Mouse (Mus musculus) forebrain, embryonic 10.5 days (tissue): ENCODE data around the gene Stoml3. TPM values are rescaled to one million over a fixed set of nuclear protein-coding genes. Genes with fewer than 3 reads are reported as not detected.

Experiments
- DNase-seq: peaks from one replicate; pipeline ENCODE4 v3.0.0-alpha.2; 2017; ENCODE audit warnings: low spot score; ENCODE audit errors: extremely low spot score
- H3K27ac ChIP-seq: fragments of 300-500 bp; sonication (generic); 2 replicates; pipeline ENCODE4 v1.5.1; 2016; ENCODE audit warnings: mild to moderate bottlenecking
- H3K27me3 ChIP-seq: fragments of 300-500 bp; sonication (generic); 2 replicates; pipeline ENCODE4 v1.6.1; 2016; ENCODE audit warnings: mild to moderate bottlenecking; ENCODE audit not compliant: poor library complexity, severe bottlenecking
- H3K36me3 ChIP-seq: fragments of 300-500 bp; sonication (generic); replicated peaks from 2 replicates; pipeline ENCODE4 v1.6.1; 2016; ENCODE audit warnings: mild to moderate bottlenecking, moderate library complexity
- H3K4me1 ChIP-seq: fragments of 300-500 bp; sonication (generic); 2 replicates; pipeline ENCODE4 v1.6.1; 2016
- H3K4me3 ChIP-seq: fragments of 300-500 bp; sonication (generic); 2 replicates; pipeline ENCODE4 v1.5.1; 2016; ENCODE audit warnings: mild to moderate bottlenecking, moderate library complexity
- H3K9me3 ChIP-seq: fragments of 300-500 bp; sonication (generic); 2 replicates; pipeline ENCODE4 v1.6.1; 2016; ENCODE audit warnings: mild to moderate bottlenecking, moderate library complexity
- WGBS: fragments of 180-500 bp; shearing (Covaris S2); methylation state at CpG from one replicate; pipeline ENCODE4 v1.1.7; 2016; 5-methylcytosine and 5-hydroxymethylcytosine counted together
- polyA plus RNA-seq: library from polyadenylated mRNA; unstranded; fragments of >200 nt; fragmentation: Nextera tagmentation; extraction: Ambion mirVana; gene quantifications from 2 replicates; pipeline ENCODE4 v1.2.1, GENCODE M21; 2016

Stoml3 gene
- polyA plus RNA-seq, result not detected in 2 replicates

- no peak within 1 kb of the TSS for H3K27ac ChIP-seq
- no peak for DNase-seq
- H3K36me3 ChIP-seq, result peaks cover 5% of the 10 kb centered on the region; the same call in 1 of the 2 replicates
- H3K27me3 ChIP-seq, result no peaks in the 10 kb centered on the region
- H3K4me3 ChIP-seq, result no peak within 1 kb of the TSS
- peaks cover 4% of the 10 kb centered on the region; the same call in 1 of the 2 replicates for H3K4me1 ChIP-seq
- 82% methylated on average over 6 of the region's 6 CpGs for WGBS
- no peaks in the 10 kb centered on the region for H3K9me3 ChIP-seq
Observed at GRCm38 (mm10) chr3:53488353-53488752, at the start of gene Stoml3. TSS of gene Stoml3 (plus strand) at chr3:53488653.

- 91% methylated on average over 5 of the region's 5 CpGs for WGBS
- peaks cover 5% of the 10 kb centered on the region for H3K36me3 ChIP-seq
- H3K27ac ChIP-seq, result no peak overlapping the region
- H3K27me3 ChIP-seq, result no peaks in the 10 kb centered on the region
- no peaks in the 10 kb centered on the region for H3K4me1 ChIP-seq
- no peak overlapping the region for H3K4me3 ChIP-seq
- H3K9me3 ChIP-seq, result no peaks in the 10 kb centered on the region
- no peak for DNase-seq
Observed at GRCm38 (mm10) chr3:53445540-53445939, 42.9 kb upstream of the Stoml3 start.

- Histone ChIP-seq H3K36me3 (peaks cover 18% of the 10 kb centered on the region), H3K4me1 (no peaks in the 10 kb centered on the region), H3K9me3 (no peaks in the 10 kb centered on the region), H3K27me3 (no peaks in the 10 kb centered on the region), H3K27ac (no peak overlapping the region), H3K4me3 (no peak overlapping the region)
- WGBS, result 83% methylated on average over 3 of the region's 3 CpGs
- DNase-seq, result no peak
Observed at GRCm38 (mm10) chr3:53446801-53447200, 41.7 kb upstream of the Stoml3 start.

GRCm38 (mm10) chr3:53448208-53448607 is 40.2 kb upstream of the Stoml3 start:
- Histone ChIP-seq H3K27me3 (no peaks in the 10 kb centered on the region), H3K4me1 (no peaks in the 10 kb centered on the region), H3K27ac (no peak overlapping the region), H3K4me3 (no peak overlapping the region), H3K36me3 (peaks cover 32% of the 10 kb centered on the region), H3K9me3 (no peaks in the 10 kb centered on the region)
- WGBS, result 34% methylated on average over 2 of the region's 2 CpGs
- DNase-seq, result no peak

- 96% methylated on average over 11 of the region's 11 CpGs for WGBS
- H3K36me3 ChIP-seq, result peaks cover 55% of the 10 kb centered on the region
- H3K4me3 ChIP-seq, result no peak overlapping the region
- no peaks in the 10 kb centered on the region for H3K9me3 ChIP-seq
- H3K27me3 ChIP-seq, result no peaks in the 10 kb centered on the region
- no peak for DNase-seq
- H3K27ac ChIP-seq, result no peak overlapping the region
- H3K4me1 ChIP-seq, result no peaks in the 10 kb centered on the region
Observed at GRCm38 (mm10) chr3:53450666-53451065, 37.8 kb upstream of the Stoml3 start.

- DNase-seq, result no peak
Observed at GRCm38 (mm10) chr3:53452351-53452750, 36.1 kb upstream of the Stoml3 start.

GRCm38 (mm10) chr3:53453346-53453745 is 35.1 kb upstream of the Stoml3 start:
- Histone ChIP-seq H3K36me3 (peaks cover 82% of the 10 kb centered on the region), H3K4me3 (no peak overlapping the region), H3K9me3 (no peaks in the 10 kb centered on the region), H3K4me1 (no peaks in the 10 kb centered on the region), H3K27me3 (no peaks in the 10 kb centered on the region), H3K27ac (no peak overlapping the region)
- WGBS, result 92% methylated on average over 7 of the region's 7 CpGs
- no peak for DNase-seq

More at GRCm38 (mm10) chr3:53452351-53452750, 36.1 kb upstream of the Stoml3 start:
- 95% methylated on average over 10 of the region's 10 CpGs for WGBS
- Histone ChIP-seq H3K4me3 (no peak overlapping the region), H3K27ac (no peak overlapping the region), H3K9me3 (no peaks in the 10 kb centered on the region), H3K4me1 (no peaks in the 10 kb centered on the region), H3K27me3 (no peaks in the 10 kb centered on the region), H3K36me3 (peaks cover 72% of the 10 kb centered on the region)

GRCm38 (mm10) chr3:53454005-53454404 is 34.4 kb upstream of the Stoml3 start:
- Histone ChIP-seq H3K9me3 (no peaks in the 10 kb centered on the region), H3K36me3 (peaks cover 88% of the 10 kb centered on the region), H3K27ac (no peak overlapping the region), H3K27me3 (no peaks in the 10 kb centered on the region), H3K4me1 (no peaks in the 10 kb centered on the region), H3K4me3 (no peak overlapping the region)
- DNase-seq, result no peak
- 92% methylated on average over 6 of the region's 6 CpGs for WGBS

GRCm38 (mm10) chr3:53454561-53454960 is 33.9 kb upstream of the Stoml3 start:
- 93% methylated on average over 6 of the region's 6 CpGs for WGBS
- no peak for DNase-seq
- Histone ChIP-seq H3K4me1 (no peaks in the 10 kb centered on the region), H3K27ac (no peak overlapping the region), H3K9me3 (no peaks in the 10 kb centered on the region), H3K4me3 (no peak overlapping the region), H3K36me3 (peaks cover 93% of the 10 kb centered on the region), H3K27me3 (no peaks in the 10 kb centered on the region)

- DNase-seq, result no peak
- Histone ChIP-seq H3K4me3 (no peak overlapping the region), H3K36me3 (peaks cover 97% of the 10 kb centered on the region), H3K4me1 (no peaks in the 10 kb centered on the region), H3K9me3 (no peaks in the 10 kb centered on the region), H3K27me3 (no peaks in the 10 kb centered on the region), H3K27ac (no peak overlapping the region)
- WGBS, result 80% methylated on average over 7 of the region's 7 CpGs
Observed at GRCm38 (mm10) chr3:53454984-53455383, 33.5 kb upstream of the Stoml3 start.

GRCm38 (mm10) chr3:53457750-53458149 is 30.7 kb upstream of the Stoml3 start:
- no peak overlapping the region for H3K27ac ChIP-seq
- no peak overlapping the region for H3K4me3 ChIP-seq
- H3K27me3 ChIP-seq, result no peaks in the 10 kb centered on the region
- no peak for DNase-seq
- WGBS, result 80% methylated on average over 5 of the region's 5 CpGs
- peaks cover 81% of the 10 kb centered on the region for H3K36me3 ChIP-seq
- no peaks in the 10 kb centered on the region for H3K9me3 ChIP-seq
- peaks cover 10% of the 10 kb centered on the region for H3K4me1 ChIP-seq

GRCm38 (mm10) chr3:53460106-53460505 is 28.3 kb upstream of the Stoml3 start:
- Histone ChIP-seq H3K27ac (no peak overlapping the region), H3K9me3 (no peaks in the 10 kb centered on the region), H3K4me3 (no peak overlapping the region), H3K27me3 (no peaks in the 10 kb centered on the region), H3K4me1 (peaks cover 16% of the 10 kb centered on the region), H3K36me3 (peaks cover 58% of the 10 kb centered on the region)
- WGBS, result 85% methylated on average over 9 of the region's 9 CpGs
- DNase-seq, result no peak

GRCm38 (mm10) chr3:53462701-53463045 is 25.8 kb upstream of the Stoml3 start:
- H3K36me3 ChIP-seq, result peaks cover 37% of the 10 kb centered on the region
- peaks cover 42% of the 10 kb centered on the region for H3K4me1 ChIP-seq
- WGBS, result 9% methylated on average over 9 of the region's 9 CpGs
- no peaks in the 10 kb centered on the region for H3K27me3 ChIP-seq
- H3K27ac ChIP-seq, result peak overlapping the region; percentile 97
- H3K4me3 ChIP-seq, result peak overlapping the region; percentile 93
- no peak for DNase-seq
- no peaks in the 10 kb centered on the region for H3K9me3 ChIP-seq
